Mouse (Mus musculus): Measurements from ENCODE around the gene Dnajc13.

Gene Dnajc13

DNA sequence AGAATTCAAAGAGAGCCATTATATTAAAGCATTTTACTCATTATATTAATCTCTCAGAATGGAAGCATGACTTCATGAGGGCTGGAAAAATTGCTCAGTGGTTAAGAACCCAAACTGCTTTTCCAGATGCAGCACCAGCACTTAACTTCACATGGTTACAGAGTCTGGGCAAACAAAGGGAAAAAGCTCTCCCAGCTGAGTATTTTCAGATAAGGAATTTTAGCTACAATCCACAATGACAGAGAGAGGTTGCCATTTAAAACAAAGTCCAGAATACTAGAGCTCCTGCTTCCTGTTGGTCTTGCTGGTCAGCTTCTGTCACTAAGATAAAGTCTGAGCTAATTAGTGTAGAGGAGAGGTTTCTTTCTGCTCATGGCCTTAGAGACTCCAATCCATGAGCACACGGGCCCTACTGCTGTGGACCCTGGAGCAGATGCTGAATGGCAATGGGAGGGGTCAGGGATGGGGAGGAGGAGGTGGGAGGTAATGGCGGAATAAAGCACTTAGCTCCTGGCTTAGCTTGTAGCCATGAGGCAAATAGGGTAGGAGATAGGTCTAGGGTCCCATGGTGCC is 154.1 kb downstream of the Dnajc13 start:
- no peak for DNase-seq

DNA sequence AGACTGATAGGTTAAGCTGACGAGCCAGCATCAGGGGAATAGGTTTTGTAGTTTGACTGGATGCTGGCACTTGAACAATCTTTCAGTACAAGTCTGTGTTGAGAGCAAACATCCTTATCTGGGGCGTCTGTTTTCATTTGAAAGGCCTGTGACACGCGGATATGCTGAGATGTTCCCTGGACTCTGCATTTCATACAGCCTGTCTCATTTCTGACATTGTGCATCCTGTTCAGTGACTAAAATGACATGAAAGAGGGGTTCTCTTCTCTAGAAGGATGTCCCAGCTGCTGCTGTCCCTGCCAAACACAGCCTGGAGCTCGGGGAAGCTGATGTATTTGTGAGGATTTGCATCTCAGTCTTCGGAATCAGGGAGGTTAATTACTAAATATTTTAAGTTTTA is 155.2 kb downstream of the Dnajc13 start:
- no peak for DNase-seq

DNA sequence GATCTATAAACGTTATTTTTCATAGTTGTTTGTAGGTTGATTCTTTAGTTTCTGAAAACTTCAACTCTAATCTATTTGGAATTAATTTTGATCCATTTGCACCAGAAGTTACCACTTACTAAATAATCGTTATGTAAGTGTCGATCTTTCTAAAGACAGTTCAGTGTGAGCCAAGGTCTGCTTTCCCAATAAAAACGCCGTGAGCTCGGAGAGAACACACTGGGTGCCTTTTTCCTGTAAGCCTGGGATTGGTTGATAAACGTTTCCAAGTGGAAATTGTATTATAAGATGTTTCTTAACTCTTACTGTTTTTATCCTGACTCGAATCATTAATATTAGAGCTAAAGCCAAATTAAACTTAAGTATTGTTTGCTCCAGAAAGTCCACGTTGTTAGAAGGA is 155.8 kb downstream of the Dnajc13 start:
- DNase-seq: no peak

DNA sequence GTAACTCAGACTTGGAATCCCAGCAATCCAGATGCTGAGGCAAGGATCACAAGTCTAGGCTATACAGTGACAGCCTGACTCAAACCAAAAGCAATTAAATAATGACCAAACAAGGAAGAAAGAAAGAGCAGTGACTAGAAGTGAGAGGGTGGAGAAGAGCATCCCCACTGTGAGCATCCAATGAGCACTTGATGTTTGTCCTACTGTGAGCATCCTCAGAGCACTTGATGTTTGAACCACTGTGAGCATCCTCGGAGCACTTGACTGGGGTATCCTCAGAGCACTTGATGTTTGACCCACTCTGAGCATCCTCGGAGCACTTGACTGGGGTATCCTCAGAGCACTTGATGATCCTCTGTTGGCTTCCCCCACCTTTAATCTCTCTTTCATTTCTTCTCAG is 157.7 kb downstream of the Dnajc13 start:
- DNase-seq: no peak

DNA sequence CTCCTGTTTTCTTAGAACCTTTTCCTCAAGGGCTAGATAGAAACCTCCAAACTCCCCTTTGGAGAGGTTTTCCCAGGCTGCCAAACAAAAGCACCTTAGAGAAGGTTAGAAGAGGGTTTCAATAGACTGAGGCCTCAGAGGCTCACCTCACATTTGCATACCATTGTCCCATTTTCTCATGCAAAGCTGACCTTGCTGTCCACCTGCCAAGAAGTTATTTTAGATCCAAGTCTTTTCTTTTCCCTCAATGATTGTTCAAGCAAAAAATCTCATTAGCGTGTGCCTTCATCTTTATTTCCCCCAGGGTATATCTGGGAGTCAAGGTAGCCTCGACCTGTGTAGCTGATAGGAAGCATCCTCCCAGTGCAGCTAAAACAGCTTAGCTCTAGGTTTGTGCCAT is 159.8 kb downstream of the Dnajc13 start:
- no peak for DNase-seq

DNA sequence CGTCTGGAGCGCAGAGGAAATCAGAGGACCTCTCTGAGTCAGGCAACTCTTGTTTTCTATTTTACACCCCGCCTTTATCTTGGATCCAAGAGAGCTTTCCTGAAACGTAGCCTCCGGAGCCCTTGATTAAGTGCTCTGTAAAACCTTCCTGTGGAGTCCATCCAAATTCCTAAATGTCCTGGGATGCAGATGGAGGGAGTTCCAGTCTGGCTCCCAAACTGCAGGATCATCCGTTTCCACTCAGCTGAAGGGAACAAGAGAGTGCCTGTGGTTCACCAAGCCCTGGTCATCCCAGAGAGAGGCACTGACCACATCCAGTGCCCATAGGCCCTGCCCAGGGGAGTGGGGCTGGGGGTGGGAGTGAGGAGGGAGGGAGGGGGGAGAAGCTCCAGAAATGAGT is 160.4 kb downstream of the Dnajc13 start:
- no peak for DNase-seq

DNA sequence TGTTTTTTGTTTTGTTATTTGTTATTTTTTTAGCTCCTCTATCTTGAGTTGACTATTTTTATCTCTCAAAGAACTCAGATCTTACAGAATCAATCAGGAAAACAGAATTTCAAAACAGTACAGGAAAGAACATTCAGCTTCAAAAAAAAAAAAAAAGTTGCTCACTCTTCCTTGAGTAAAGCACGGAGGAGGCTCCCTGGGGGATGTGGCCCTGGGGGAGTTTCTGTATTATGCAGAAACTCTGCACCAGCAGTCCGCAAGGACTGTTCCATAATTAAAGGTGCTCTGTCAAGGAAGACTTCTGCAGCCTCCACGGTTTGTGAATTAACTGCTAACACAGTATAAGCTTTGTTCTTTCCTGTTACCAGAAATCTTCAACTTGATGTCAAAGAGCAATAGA is 161.3 kb downstream of the Dnajc13 start:
- no peak for DNase-seq

Measured in embryo, embryonic 11 days (tissue).